Mouse (Mus musculus) kidney, adult 2 months (tissue): ENCODE measurements at regions not wholly inside any gene's neighbourhood (a gene's known extent, or its start where the extent isn't known, plus 50 kb on each side); places are given as distances from the start of the nearest gene placed in this dataset.

ENCODE experiments used
- DNase-seq: peaks from one replicate; pipeline ENCODE4 v3.0.0; 2021
- H3K27ac ChIP-seq: fragments of 200-500 bp; 2 replicates; pipeline ENCODE4 v1.5.1; 2012; ENCODE audit warnings: low read depth, low read length, control low read depth, inconsistent platforms; ENCODE audit not compliant: insufficient read depth
- H3K27me3 ChIP-seq: fragments of 200-500 bp; replicated peaks from 2 replicates; pipeline ENCODE4 v1.6.1; 2012; ENCODE audit warnings: mild to moderate bottlenecking, moderate library complexity, low read length, inconsistent platforms; ENCODE audit not compliant: control insufficient read depth, insufficient read depth
- H3K36me3 ChIP-seq: fragments of 200-500 bp; 2 replicates; pipeline ENCODE4 v1.6.1; 2012; ENCODE audit warnings: mild to moderate bottlenecking, moderate library complexity, low read length, inconsistent platforms; ENCODE audit not compliant: control insufficient read depth, insufficient read depth
- H3K4me1 ChIP-seq: fragments of 200-500 bp; 2 replicates; pipeline ENCODE4 v1.6.1; 2011; ENCODE audit warnings: low read length; ENCODE audit not compliant: control insufficient read depth, insufficient read depth
- H3K4me3 ChIP-seq: fragments of 200-500 bp; 2 replicates; pipeline ENCODE4 v1.5.1; 2011; ENCODE audit warnings: mild to moderate bottlenecking, low read depth, low read length, control low read depth; ENCODE audit not compliant: insufficient read depth
- CTCF ChIP-seq: fragments of 200-500 bp; conservative IDR thresholded peaks from 2 replicates; pipeline ENCODE4 v1.5.1; 2011; ENCODE audit warnings: low read depth, mild to moderate bottlenecking, control low read depth, low read length, moderate library complexity, mixed read lengths; ENCODE audit not compliant: insufficient read depth, insufficient read length
- POLR2A ChIP-seq: fragments of 200-500 bp; IDR thresholded peaks from one replicate; pipeline ENCODE4 v1.6.1; 2011; ENCODE audit warnings: low read depth, low read length, control low read depth
- WGBS: fragments of 180-500 bp; shearing (Covaris S2); methylation state at CpG from one replicate; pipeline ENCODE4 v1.1.7; 2018; 5-methylcytosine and 5-hydroxymethylcytosine counted together

- TF ChIP-seq CTCF, result no peak
- TF ChIP-seq POLR2A, result no peak
- 93% methylated on average over 8 of the region's 8 CpGs for WGBS
- no peak for DNase-seq
Measured at GRCm38 (mm10) chr2:171332826-171333225, 601.2 kb downstream of the Dok5 start.

DNA sequence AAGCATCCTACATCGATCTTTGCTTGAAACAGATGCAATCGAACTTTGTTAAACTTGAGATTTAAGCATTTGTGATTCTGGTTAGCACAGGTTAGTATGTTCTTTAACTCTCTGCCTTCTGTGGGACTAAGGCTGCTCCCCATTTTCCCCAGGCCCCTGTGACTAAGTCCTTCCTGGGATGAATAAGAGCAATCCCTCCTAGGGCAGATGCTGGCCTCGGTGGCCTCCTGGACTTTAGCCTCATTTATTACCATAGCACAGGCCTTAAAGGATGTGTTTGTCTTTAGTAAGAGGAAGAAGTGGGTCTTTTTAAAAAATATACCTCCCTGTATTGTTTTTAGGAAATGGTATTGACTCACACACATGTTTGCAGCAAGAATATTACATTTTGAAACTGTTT lies 599.9 kb downstream of the Dok5 start:
- TF ChIP-seq CTCF (no peak), POLR2A (no peak)
- H3K27me3 ChIP-seq, result no peaks in the 10 kb centered on the region
- H3K36me3 ChIP-seq, result no peaks in the 10 kb centered on the region
- no peak overlapping the region for H3K4me3 ChIP-seq
- no peaks in the 10 kb centered on the region for H3K4me1 ChIP-seq
- whole genome bisulfite sequencing, result 88% methylated on average over 3 of the region's 3 CpGs
- no peak for DNase-seq
- no peak overlapping the region for H3K27ac ChIP-seq

More at GRCm38 (mm10) chr2:171332826-171333225, 601.2 kb downstream of the Dok5 start:
- Histone ChIP-seq H3K36me3 (no peaks in the 10 kb centered on the region), H3K27ac (no peak overlapping the region), H3K27me3 (no peaks in the 10 kb centered on the region), H3K4me1 (no peaks in the 10 kb centered on the region), H3K4me3 (no peak overlapping the region)

DNA sequence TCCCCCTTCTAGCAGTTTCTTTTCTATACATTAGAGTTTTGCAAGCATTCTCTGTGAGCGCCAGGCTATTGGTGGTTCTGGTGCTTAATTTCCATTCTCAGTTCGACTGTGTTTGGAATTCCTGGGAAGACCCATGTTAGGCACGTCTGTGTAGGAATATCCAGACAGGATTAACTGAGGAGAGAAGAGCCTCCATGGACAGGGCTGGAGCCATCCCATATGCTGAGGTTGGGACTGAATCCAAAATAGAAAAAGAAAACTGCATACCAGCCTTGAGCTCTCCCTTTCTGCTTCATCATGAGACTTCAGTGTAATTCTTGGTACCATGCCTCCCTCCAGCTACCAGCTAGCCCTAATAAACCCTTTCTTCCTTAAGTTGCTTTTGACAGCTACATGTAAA lies 595.3 kb downstream of the Dok5 start:
- WGBS, result 66% methylated on average over 3 of the region's 3 CpGs
- TF ChIP-seq POLR2A, result no peak
- TF ChIP-seq CTCF, result no peak
- DNase-seq, result no peak

GRCm38 (mm10) chr2:171308486-171308885 lies 576.9 kb downstream of the Dok5 start:
- H3K4me1 ChIP-seq, result no peaks in the 10 kb centered on the region
- no peak overlapping the region for H3K4me3 ChIP-seq
- no peaks in the 10 kb centered on the region for H3K36me3 ChIP-seq
- TF ChIP-seq POLR2A, result no peak
- DNase-seq, result no peak
- no peaks in the 10 kb centered on the region for H3K27me3 ChIP-seq
- WGBS, result 75% methylated on average over 4 of the region's 4 CpGs
- H3K27ac ChIP-seq, result no peak overlapping the region

More for the DNA sequence above, 595.3 kb downstream of the Dok5 start:
- Histone ChIP-seq H3K4me3 (no peak overlapping the region), H3K36me3 (no peaks in the 10 kb centered on the region), H3K27ac (no peak overlapping the region), H3K27me3 (no peaks in the 10 kb centered on the region), H3K4me1 (no peaks in the 10 kb centered on the region)

GRCm38 (mm10) chr2:171306000-171306399 lies 574.4 kb downstream of the Dok5 start:
- TF ChIP-seq POLR2A (no peak), CTCF (no peak)
- H3K36me3 ChIP-seq, result no peaks in the 10 kb centered on the region
- no peak overlapping the region for H3K4me3 ChIP-seq
- 57% methylated on average over 12 of the region's 12 CpGs for WGBS
- H3K27me3 ChIP-seq, result no peaks in the 10 kb centered on the region
- no peak overlapping the region for H3K27ac ChIP-seq
- no peak for DNase-seq
- H3K4me1 ChIP-seq, result no peaks in the 10 kb centered on the region

DNA sequence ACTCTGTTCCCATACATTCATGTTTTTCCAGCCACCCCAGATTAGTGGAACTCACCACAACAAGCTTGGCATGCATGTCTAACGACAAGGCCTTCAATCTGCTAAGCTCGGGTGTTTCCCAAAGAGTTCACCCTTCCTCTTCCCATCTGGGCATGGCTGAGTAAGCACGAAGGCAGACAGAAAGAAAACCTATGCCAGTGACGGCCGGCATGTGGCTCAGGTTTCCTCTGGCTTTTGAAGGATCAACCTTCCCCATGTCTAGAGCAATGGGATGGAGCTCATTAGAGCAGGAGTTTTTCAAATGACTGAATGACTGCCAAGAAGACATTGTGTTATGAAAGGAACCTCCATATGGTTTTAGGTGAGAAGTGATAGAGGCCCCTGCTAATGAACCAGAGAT lies 566.9 kb downstream of the Dok5 start:
- 32% methylated on average over 5 of the region's 5 CpGs for WGBS
- no peak overlapping the region for H3K4me3 ChIP-seq
- no peaks in the 10 kb centered on the region for H3K36me3 ChIP-seq
- DNase-seq, result no peak
- no peaks in the 10 kb centered on the region for H3K4me1 ChIP-seq
- H3K27me3 ChIP-seq, result no peaks in the 10 kb centered on the region
- H3K27ac ChIP-seq, result no peak overlapping the region
- TF ChIP-seq POLR2A (no peak), CTCF (no peak)

DNA sequence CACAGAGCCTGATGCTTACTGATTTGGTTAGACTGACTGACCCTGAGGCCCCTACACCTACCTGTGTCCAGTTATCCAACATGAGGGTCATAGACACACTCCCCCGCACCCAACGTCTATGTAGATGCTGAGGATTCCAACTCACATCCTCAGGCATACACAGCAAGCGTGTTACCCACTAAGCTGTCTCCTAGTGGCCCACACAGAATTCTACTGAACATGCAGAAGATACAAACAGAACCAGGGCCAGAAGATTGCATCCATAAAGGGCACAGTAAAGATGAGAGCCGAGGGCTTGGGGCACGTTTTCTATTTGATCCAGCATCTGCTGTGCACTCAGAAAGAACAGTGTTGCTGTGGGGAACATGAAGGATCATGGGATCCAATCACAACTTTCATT lies 564.0 kb downstream of the Dok5 start:
- H3K27ac ChIP-seq, result no peak overlapping the region
- WGBS, result 85% methylated on average over 5 of the region's 5 CpGs
- H3K36me3 ChIP-seq, result no peaks in the 10 kb centered on the region
- no peaks in the 10 kb centered on the region for H3K27me3 ChIP-seq
- DNase-seq, result no peak
- TF ChIP-seq POLR2A (no peak), CTCF (no peak)
- no peak overlapping the region for H3K4me3 ChIP-seq
- no peaks in the 10 kb centered on the region for H3K4me1 ChIP-seq

DNA sequence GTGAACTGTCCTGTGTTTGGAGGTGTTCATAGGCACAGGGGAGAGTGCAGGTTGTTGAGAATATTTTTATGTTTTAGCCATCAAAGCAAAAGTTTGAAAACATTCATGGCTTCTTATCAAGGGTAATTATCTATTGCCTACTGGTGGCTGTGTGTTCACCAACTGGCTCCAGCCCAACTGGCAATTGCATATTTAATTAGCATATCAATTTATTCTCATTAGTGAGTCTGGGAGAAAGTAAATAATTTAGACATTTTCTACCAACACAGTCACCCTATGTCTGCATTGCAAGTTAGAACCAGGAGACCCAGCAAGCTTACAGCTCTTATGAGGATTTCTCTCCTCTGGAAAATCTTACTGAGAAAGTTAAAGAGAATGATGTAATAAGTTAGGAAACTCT lies 561.0 kb downstream of the Dok5 start:
- Histone ChIP-seq H3K4me3 (no peak overlapping the region), H3K27ac (no peak overlapping the region), H3K36me3 (no peaks in the 10 kb centered on the region), H3K27me3 (no peaks in the 10 kb centered on the region), H3K4me1 (no peaks in the 10 kb centered on the region)
- TF ChIP-seq CTCF, result no peak
- TF ChIP-seq POLR2A, result no peak
- DNase-seq, result no peak
